Mouse (Mus musculus): ENCODE measurements around the gene Svip. TPM values are rescaled to one million over a fixed set of nuclear protein-coding genes. Genes with fewer than 3 reads are reported as not detected.

Svip gene
- total RNA-seq (2014; rRNA removed) (14.0 and 21.5 TPM in 2 replicates), polyA plus RNA-seq (2015; fragmentation: Nextera tagmentation; extraction: Ambion mirVana) (16.8 and 17.7 TPM in 2 replicates)

DNA sequence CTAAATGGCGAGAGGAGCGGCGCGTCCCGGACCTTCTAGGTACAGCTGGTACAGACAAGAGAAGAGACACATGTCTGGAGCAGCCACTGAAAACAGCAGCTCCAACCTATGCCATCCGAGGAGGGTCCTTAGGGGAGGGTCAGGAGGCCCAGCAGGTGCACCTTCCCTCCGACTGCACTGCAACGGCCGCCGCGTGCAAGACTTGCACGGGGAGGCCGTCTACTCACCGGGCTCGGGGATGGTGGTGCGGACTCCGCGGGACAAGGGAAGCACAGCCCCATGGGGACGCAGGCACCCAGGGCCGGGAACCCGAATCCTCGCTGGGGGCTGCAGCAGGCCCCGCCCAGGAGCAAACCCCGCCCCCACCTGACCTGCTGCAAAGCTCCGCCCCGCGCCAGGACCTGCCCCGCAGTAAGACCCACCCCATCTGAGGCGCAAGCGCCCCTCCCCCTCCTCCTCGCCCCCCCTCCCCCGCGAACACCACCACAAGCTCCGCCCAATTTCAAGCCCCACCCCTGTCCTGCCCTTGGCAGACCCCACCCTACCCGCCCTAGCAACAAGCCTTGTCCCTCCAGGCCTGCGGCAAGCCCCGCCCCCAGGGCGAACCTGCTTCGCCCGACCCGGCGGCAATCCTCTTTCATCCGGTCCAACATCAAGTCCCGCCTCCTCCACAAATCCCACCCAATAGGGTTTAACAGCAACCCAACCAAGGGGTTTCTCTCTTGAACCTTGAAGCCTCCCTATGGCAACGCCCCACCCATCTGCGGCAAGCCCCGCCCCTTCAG lies at the start of gene Svip:
Gene Svip, minus strand, starts transcription at position 508 of the 785 bp plus-strand sequence.
- peak within 1 kb of the TSS; percentile 73 for H3K4me2 ChIP-seq (ENCODE audit: low read depth, low read length, poor library complexity, severe bottlenecking)
- 1% methylated on average over 38 of the region's 47 CpGs for WGBS

DNA sequence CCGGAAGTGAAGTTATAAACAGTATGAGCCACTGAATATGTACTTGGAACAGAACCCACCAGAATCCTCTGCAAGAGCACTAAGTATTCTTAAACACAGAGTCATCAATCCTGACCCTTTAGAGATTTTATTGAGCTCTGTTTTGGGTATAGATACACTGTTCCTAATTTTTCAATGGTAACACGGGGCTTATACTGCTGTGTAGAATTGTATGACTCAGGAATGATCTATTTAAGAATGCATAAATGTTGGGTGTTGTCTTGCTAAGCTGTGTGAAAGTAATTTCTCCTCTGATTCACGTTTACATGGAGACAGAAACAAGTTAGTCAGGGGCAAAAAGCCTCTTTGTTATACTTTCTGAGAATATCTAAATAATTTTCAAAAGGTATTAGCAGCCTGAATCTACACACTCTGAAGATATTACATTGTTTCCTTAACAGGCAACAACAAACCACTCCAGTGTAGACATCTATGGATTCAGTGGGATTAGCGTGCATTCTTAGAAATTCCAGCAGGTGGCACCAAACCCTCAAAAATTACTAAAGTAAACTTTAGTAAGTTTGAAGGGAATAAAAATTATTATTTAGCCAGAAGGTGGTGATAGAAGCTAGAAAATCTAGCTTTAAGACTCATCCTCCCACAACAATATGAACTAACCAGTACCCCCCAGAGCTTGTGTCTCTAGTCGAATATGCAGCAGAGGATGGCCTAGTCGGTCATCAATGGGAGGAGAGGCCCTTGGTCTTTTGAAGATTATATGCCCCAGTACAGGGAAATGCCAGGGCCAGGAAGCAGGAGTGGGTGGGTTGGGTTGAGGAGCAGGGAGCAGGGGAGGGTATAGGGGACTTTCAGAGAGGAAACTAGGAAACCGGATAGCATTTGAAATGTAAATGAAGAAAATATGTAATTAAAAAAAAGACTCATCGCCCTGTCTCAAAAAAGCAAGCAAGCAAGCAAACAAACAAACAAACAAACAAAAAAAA lies 32.1 kb upstream of the Svip start:
- no peak overlapping the region for H3K4me3 ChIP-seq (ENCODE audit: low read depth, low read length)
- no peak overlapping the region for H3K9ac ChIP-seq (replicated peaks; ENCODE audit: low read length, poor library complexity, severe bottlenecking)
- peak; percentile 89 for DNase-seq (ENCODE audit: low spot score)
- H3K4me1 ChIP-seq (ENCODE audit: insufficient read depth, low read length), result no peaks in the 10 kb centered on the region
- WGBS, result 39% methylated on average over 8 of the region's 8 CpGs
- no peak for ATAC-seq (ENCODE audit: low FRiP score)
- no peak overlapping the region for H3K27ac ChIP-seq (ENCODE audit: low read depth, low read length)
- peak; percentile 92 for TF ChIP-seq CTCF (IDR thresholded peaks at IDR 0.05)
- H3K9me3 ChIP-seq (ENCODE audit: low read length), result no peaks in the 10 kb centered on the region
- H3K4me2 ChIP-seq (ENCODE audit: low read depth, low read length, poor library complexity, severe bottlenecking), result no peak overlapping the region
- no peaks in the 10 kb centered on the region for H3K27me3 ChIP-seq (ENCODE audit: insufficient read depth, low read length)
- H3K36me3 ChIP-seq (ENCODE audit: insufficient read depth, low read length), result no peaks in the 10 kb centered on the region

More for the DNA sequence above, at the start of gene Svip:
- peak within 1 kb of the TSS; percentile 74 for H3K9ac ChIP-seq (replicated peaks; ENCODE audit: low read length, poor library complexity, severe bottlenecking)
- ATAC-seq (ENCODE audit: low FRiP score), result peak; percentile 97
- no peak for TF ChIP-seq CTCF (IDR thresholded peaks at IDR 0.05)
- peak within 1 kb of the TSS; percentile 74 for H3K27ac ChIP-seq (ENCODE audit: low read depth, low read length)
- no peaks in the 10 kb centered on the region for H3K9me3 ChIP-seq (ENCODE audit: low read length)
- H3K36me3 ChIP-seq (ENCODE audit: insufficient read depth, low read length), result no peaks in the 10 kb centered on the region
- DNase-seq (ENCODE audit: low spot score), result peak; percentile 98
- no peaks in the 10 kb centered on the region for H3K4me1 ChIP-seq (ENCODE audit: insufficient read depth, low read length)
- H3K27me3 ChIP-seq (ENCODE audit: insufficient read depth, low read length), result no peaks in the 10 kb centered on the region
- peak within 1 kb of the TSS; percentile 73 for H3K4me3 ChIP-seq (ENCODE audit: low read depth, low read length)

DNA sequence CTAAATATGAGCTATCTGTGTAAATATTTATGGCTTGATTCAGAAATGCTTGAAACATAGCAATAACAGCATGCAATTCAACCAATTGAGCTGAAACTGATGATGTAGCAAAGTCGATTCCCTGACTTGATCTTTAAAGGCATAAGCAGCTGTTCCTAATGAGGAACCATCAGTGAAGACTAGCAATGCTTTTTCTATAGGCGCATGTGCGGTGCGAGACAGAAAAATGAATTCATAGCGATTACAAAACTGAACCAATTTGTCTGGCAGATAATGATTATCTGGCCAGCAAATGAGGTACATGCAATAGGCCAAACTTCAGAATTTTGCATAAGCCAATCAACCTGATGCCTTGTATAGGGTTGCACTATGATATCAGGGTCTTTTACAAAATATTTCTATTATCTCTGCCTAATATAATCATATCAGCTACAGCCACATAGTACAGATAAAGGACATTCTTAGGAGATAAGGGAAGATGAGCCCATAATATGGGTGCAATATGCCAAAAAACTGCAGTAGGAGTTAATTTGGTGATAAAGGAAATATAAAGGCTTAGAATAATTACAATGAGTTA lies 18.3 kb upstream of the Svip start:
- Histone ChIP-seq H3K4me1 (ENCODE audit: insufficient read depth, low read length) (no peaks in the 10 kb centered on the region), H3K36me3 (ENCODE audit: insufficient read depth, low read length) (no peaks in the 10 kb centered on the region)
- 86% methylated on average over 5 of the region's 5 CpGs for WGBS

DNA sequence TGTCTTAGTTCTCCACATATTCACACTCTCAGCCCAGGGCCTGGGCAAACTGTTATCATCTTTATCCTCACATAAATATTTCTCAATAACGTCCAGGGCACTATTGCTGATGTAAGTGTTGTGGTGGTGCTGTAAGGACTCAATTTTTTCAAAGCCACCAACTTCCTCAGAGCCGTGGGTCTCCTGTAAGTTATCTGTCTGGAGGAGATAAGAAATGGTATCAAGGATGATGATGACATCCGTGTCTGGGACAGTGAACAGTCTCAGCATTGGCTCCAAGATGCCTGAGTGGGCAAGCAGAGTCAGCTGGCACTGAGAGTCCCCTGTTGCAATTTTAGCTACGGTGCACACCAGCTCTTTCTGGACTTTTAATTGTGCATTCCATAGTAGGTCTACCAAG lies 16.2 kb upstream of the Svip start:
- no peak for ATAC-seq (ENCODE audit: low FRiP score)
- Histone ChIP-seq H3K4me3 (ENCODE audit: low read depth, low read length) (no peak overlapping the region), H3K27me3 (ENCODE audit: insufficient read depth, low read length) (no peaks in the 10 kb centered on the region), H3K4me1 (ENCODE audit: insufficient read depth, low read length) (no peaks in the 10 kb centered on the region), H3K9me3 (ENCODE audit: low read length) (no peaks in the 10 kb centered on the region), H3K36me3 (ENCODE audit: insufficient read depth, low read length) (no peaks in the 10 kb centered on the region), H3K27ac (ENCODE audit: low read depth, low read length) (no peak overlapping the region), H3K9ac (replicated peaks; ENCODE audit: low read length, poor library complexity, severe bottlenecking) (no peak overlapping the region), H3K4me2 (ENCODE audit: low read depth, low read length, poor library complexity, severe bottlenecking) (no peak overlapping the region)
- DNase-seq (ENCODE audit: low spot score), result no peak
- no peak for TF ChIP-seq CTCF (IDR thresholded peaks at IDR 0.05)
- WGBS, result 85% methylated on average over 4 of the region's 4 CpGs

More for the DNA sequence above, 18.3 kb upstream of the Svip start:
- no peak overlapping the region for H3K4me2 ChIP-seq (ENCODE audit: low read depth, low read length, poor library complexity, severe bottlenecking)
- no peak for TF ChIP-seq CTCF (IDR thresholded peaks at IDR 0.05)
- no peak overlapping the region for H3K9ac ChIP-seq (replicated peaks; ENCODE audit: low read length, poor library complexity, severe bottlenecking)
- H3K9me3 ChIP-seq (ENCODE audit: low read length), result no peaks in the 10 kb centered on the region
- no peaks in the 10 kb centered on the region for H3K27me3 ChIP-seq (ENCODE audit: insufficient read depth, low read length)
- DNase-seq (ENCODE audit: low spot score) (no peak), ATAC-seq (ENCODE audit: low FRiP score) (no peak)
- H3K4me3 ChIP-seq (ENCODE audit: low read depth, low read length), result no peak overlapping the region
- H3K27ac ChIP-seq (ENCODE audit: low read depth, low read length), result no peak overlapping the region

DNA sequence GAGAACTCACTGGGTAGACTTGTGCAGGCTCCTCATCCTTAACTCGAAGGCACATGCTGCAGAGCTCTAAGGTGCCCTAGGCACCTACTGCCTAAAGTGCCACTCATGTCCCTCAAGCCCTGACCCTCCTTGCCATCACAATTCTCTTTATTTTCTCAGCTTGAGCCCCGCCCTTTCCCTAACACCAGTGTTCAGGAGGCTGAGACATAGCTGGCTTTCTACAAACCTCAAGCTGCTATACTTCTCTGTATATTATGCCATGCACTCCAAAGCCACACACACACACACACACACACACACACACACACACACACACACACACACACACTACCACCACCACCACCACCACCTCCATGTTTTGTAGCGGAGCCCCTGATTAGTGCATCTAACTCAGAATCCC lies 9.8 kb upstream of the Svip start, which contains the start of gene 1700015G11Rik:
Gene 1700015G11Rik, minus strand, starts transcription at position 101 of the 400 bp plus-strand sequence.
- 84% methylated on average over 3 of the region's 3 CpGs for WGBS
- Histone ChIP-seq H3K36me3 (ENCODE audit: insufficient read depth, low read length) (no peaks in the 10 kb centered on the region), H3K4me3 (ENCODE audit: low read depth, low read length) (no peak within 1 kb of the TSS), H3K9me3 (ENCODE audit: low read length) (no peaks in the 10 kb centered on the region), H3K4me2 (ENCODE audit: low read depth, low read length, poor library complexity, severe bottlenecking) (no peak within 1 kb of the TSS), H3K9ac (replicated peaks; ENCODE audit: low read length, poor library complexity, severe bottlenecking) (no peak within 1 kb of the TSS), H3K27me3 (ENCODE audit: insufficient read depth, low read length) (no peaks in the 10 kb centered on the region), H3K27ac (ENCODE audit: low read depth, low read length) (no peak within 1 kb of the TSS), H3K4me1 (ENCODE audit: insufficient read depth, low read length) (no peaks in the 10 kb centered on the region)
- no peak for DNase-seq (ENCODE audit: low spot score)
- TF ChIP-seq CTCF (IDR thresholded peaks at IDR 0.05), result no peak
- no peak for ATAC-seq (ENCODE audit: low FRiP score)

Data from midbrain, postnatal 0 days (tissue).